Mouse (Mus musculus) kidney, postnatal 14 days (tissue): Measurements from ENCODE around the gene Mllt11.

ENCODE experiments used
- DNase-seq: peaks from one replicate; pipeline ENCODE4 v3.0.0; 2022; ENCODE audit warnings: mixed read lengths

Gene Mllt11

GRCm38 (mm10) chr3:95169996-95170395, 62.0 kb downstream of the Mllt11 start:
- DNase-seq, result no peak
